In genomic region chr2:154463621-154464198, GRCm38 (mm10) we compare ENCODE assay signal across 9 mouse cellular contexts. TPM values are rescaled to one million over a fixed set of nuclear protein-coding genes. Genes with fewer than 3 reads are reported as not detected.
DNase-seq lines count a peak whose midpoint lies in the region; ATAC-seq and TF ChIP-seq lines count a peak whose summit lies in the region.
"Had no signal": no experiment of that assay in that cellular context is flagged by ENCODE, and none has a peak within 500 bp of the region (broad histone marks: within the 10 kb centered on the region; RNA-seq: fewer than 3 reads in every experiment).

No protein-coding gene starts in this region.

- H3K4me1 ChIP-seq in forebrain, embryonic 14.5 days (ENCODE audit: control insufficient read depth, insufficient read depth, low read length), result peaks cover 14% of the 10 kb centered on the region; the same call in 1 of the 2 replicates
- peaks cover 35% of the 10 kb centered on the region for H3K4me1 ChIP-seq in forebrain, embryonic 13.5 days
- H3K4me1 ChIP-seq in heart, embryonic 16.5 days (ENCODE audit: control insufficient read depth, insufficient read depth, low read length), result peaks cover 24% of the 10 kb centered on the region
- no peaks in the 10 kb centered on the region; the same call in 1 of the 2 replicates for H3K4me1 ChIP-seq in cerebellum, adult 2 months (ENCODE audit: control insufficient read depth, insufficient read depth, low read length)
- peaks cover 17% of the 10 kb centered on the region for H3K4me1 ChIP-seq in hindbrain, embryonic 12.5 days
- H3K4me1 ChIP-seq in neural tube, embryonic 15.5 days, result peaks cover 15% of the 10 kb centered on the region

- no peak for DNase-seq in forebrain, embryonic 14.5 days (ENCODE audit: low spot score)
- DNase-seq in NIH3T3 (ENCODE audit: low read depth), result peak; percentile 94
- peak; percentile 11 for DNase-seq in lung, postnatal 25 days (ENCODE audit: low spot score)
- DNase-seq in cerebellum, adult 2 months, result no peak

- no peaks in the 10 kb centered on the region for H3K36me3 ChIP-seq in forebrain, embryonic 14.5 days (ENCODE audit: control insufficient read depth, insufficient read depth, low read length)
- H3K36me3 ChIP-seq in forebrain, embryonic 13.5 days (ENCODE audit: poor library complexity, severe bottlenecking), result 0 out of 2 replicates have a peak, but pooled peaks cover 8% of the 10 kb centered on the region
- H3K36me3 ChIP-seq in heart, embryonic 16.5 days (ENCODE audit: control insufficient read depth, insufficient read depth), result peaks cover 3% of the 10 kb centered on the region; the same call in 1 of the 2 replicates
- H3K36me3 ChIP-seq in hindbrain, embryonic 12.5 days, result no peaks in the 10 kb centered on the region
- no peaks in the 10 kb centered on the region for H3K36me3 ChIP-seq in neural tube, embryonic 15.5 days

- 89% methylated on average over 11 of the region's 11 CpGs for WGBS in forebrain, embryonic 14.5 days
- WGBS in forebrain, embryonic 13.5 days, result 91% methylated on average over 11 of the region's 11 CpGs
- WGBS in heart, embryonic 16.5 days, result 55% methylated on average over 11 of the region's 11 CpGs
- WGBS in cerebellum, adult 2 months, result 73% methylated on average over 11 of the region's 11 CpGs
- WGBS in hindbrain, embryonic 12.5 days, result 94% methylated on average over 11 of the region's 11 CpGs
- WGBS in neural tube, embryonic 15.5 days, result 92% methylated on average over 11 of the region's 11 CpGs

- no peak overlapping the region for H3K9ac ChIP-seq in forebrain, embryonic 14.5 days (ENCODE audit: low read length)
- no peak overlapping the region for H3K9ac ChIP-seq in forebrain, embryonic 13.5 days
- H3K9ac ChIP-seq in heart, embryonic 16.5 days (ENCODE audit: low read length), result no peak overlapping the region
- H3K9ac ChIP-seq in hindbrain, embryonic 12.5 days, result no peak overlapping the region
- H3K9ac ChIP-seq in neural tube, embryonic 15.5 days (replicated peaks), result no peak overlapping the region

- H3K27me3 ChIP-seq in forebrain, embryonic 14.5 days (replicated peaks; ENCODE audit: control insufficient read depth, insufficient read depth, low read length), result no peaks in the 10 kb centered on the region
- H3K27me3 ChIP-seq in forebrain, embryonic 13.5 days, result no peaks in the 10 kb centered on the region
- H3K27me3 ChIP-seq in heart, embryonic 16.5 days (ENCODE audit: control insufficient read depth, insufficient read depth, low read length), result no peaks in the 10 kb centered on the region
- no peaks in the 10 kb centered on the region for H3K27me3 ChIP-seq in cerebellum, adult 2 months (ENCODE audit: control insufficient read depth, insufficient read depth, low read length)
- H3K27me3 ChIP-seq in hindbrain, embryonic 12.5 days, result no peaks in the 10 kb centered on the region
- no peaks in the 10 kb centered on the region for H3K27me3 ChIP-seq in neural tube, embryonic 15.5 days (replicated peaks)
- H3K27me3 ChIP-seq: CH12.LX had no signal

- H3K4me3 ChIP-seq in forebrain, embryonic 14.5 days (ENCODE audit: low read depth, low read length), result no peak overlapping the region
- H3K4me3 ChIP-seq in forebrain, embryonic 13.5 days, result no peak overlapping the region
- no peak overlapping the region for H3K4me3 ChIP-seq in heart, embryonic 16.5 days (ENCODE audit: low read length)
- H3K4me3 ChIP-seq in cerebellum, adult 2 months (replicated peaks; ENCODE audit: insufficient read depth, low read depth, low read length), result no peak overlapping the region
- no peak overlapping the region for H3K4me3 ChIP-seq in hindbrain, embryonic 12.5 days
- H3K4me3 ChIP-seq in neural tube, embryonic 15.5 days (replicated peaks), result no peak overlapping the region

- no peak overlapping the region for H3K4me2 ChIP-seq in forebrain, embryonic 14.5 days (ENCODE audit: low read length)
- H3K4me2 ChIP-seq in forebrain, embryonic 13.5 days, result no peak overlapping the region
- no peak overlapping the region for H3K4me2 ChIP-seq in heart, embryonic 16.5 days (ENCODE audit: low read depth, low read length)
- no peak overlapping the region for H3K4me2 ChIP-seq in hindbrain, embryonic 12.5 days (replicated peaks)
- no peak overlapping the region for H3K4me2 ChIP-seq in neural tube, embryonic 15.5 days

- no peak for TF ChIP-seq CTCF in cerebellum, adult 2 months (IDR thresholded peaks at IDR 0.05; ENCODE audit: borderline replicate concordance, insufficient read depth, low read depth, low read length)

- no peaks in the 10 kb centered on the region for H3K9me3 ChIP-seq in forebrain, embryonic 14.5 days (replicated peaks; ENCODE audit: control insufficient read depth, low read length)
- no peaks in the 10 kb centered on the region for H3K9me3 ChIP-seq in forebrain, embryonic 13.5 days (replicated peaks)
- H3K9me3 ChIP-seq in heart, embryonic 16.5 days (replicated peaks; ENCODE audit: control insufficient read depth, low read length), result no peaks in the 10 kb centered on the region
- H3K9me3 ChIP-seq in hindbrain, embryonic 12.5 days (replicated peaks), result no peaks in the 10 kb centered on the region
- no peaks in the 10 kb centered on the region for H3K9me3 ChIP-seq in neural tube, embryonic 15.5 days (replicated peaks)

- no peak for ATAC-seq in forebrain, embryonic 14.5 days
- no peak for ATAC-seq in forebrain, embryonic 13.5 days
- ATAC-seq in heart, embryonic 16.5 days (replicated peaks; ENCODE audit: extremely low read depth, insufficient read depth, low FRiP score), result peak; percentile 62; the same call in 1 of the 2 replicates
- no peak for ATAC-seq in hindbrain, embryonic 12.5 days (ENCODE audit: low FRiP score)
- no peak for ATAC-seq in neural tube, embryonic 15.5 days (ENCODE audit: low FRiP score)

- 0 out of 2 replicates have a peak overlapping the region, but pooled peaks have one; percentile 21 for H3K27ac ChIP-seq in forebrain, embryonic 14.5 days (ENCODE audit: low read depth, low read length)
- no peak overlapping the region; the same call in 1 of the 2 replicates for H3K27ac ChIP-seq in forebrain, embryonic 13.5 days
- no peak overlapping the region for H3K27ac ChIP-seq in heart, embryonic 16.5 days (ENCODE audit: low read length)
- no peak overlapping the region for H3K27ac ChIP-seq in cerebellum, adult 2 months (ENCODE audit: insufficient read depth, low read length)
- no peak overlapping the region for H3K27ac ChIP-seq in hindbrain, embryonic 12.5 days
- no peak overlapping the region for H3K27ac ChIP-seq in neural tube, embryonic 15.5 days (replicated peaks)

- no peak for TF ChIP-seq POLR2A in cerebellum, adult 2 months (IDR thresholded peaks at IDR 0.05; ENCODE audit: borderline replicate concordance, insufficient read depth, low read length)

RNA-seq across cellular contexts. Expression of gene Cbfa2t2, which starts 27.4 kb away (rescaled TPM):
- polyA plus RNA-seq in forebrain, embryonic 14.5 days (2014; fragmentation: Nextera tagmentation; extraction: Ambion mirVana), result 51.9 and 59.4 TPM in 2 replicates
- 69.4 and 79.1 TPM in 2 replicates for polyA plus RNA-seq in forebrain, embryonic 13.5 days (2015; fragmentation: Nextera tagmentation; extraction: Ambion mirVana)
- 28.5 and 29.7 TPM in 2 replicates for polyA plus RNA-seq in heart, embryonic 16.5 days (2015; fragmentation: Nextera tagmentation; extraction: Ambion mirVana)
- polyA plus RNA-seq in cerebellum, adult 2 months (2012; rRNA removed), result 29.5 and 31.5 TPM in 2 replicates
- polyA plus RNA-seq in hindbrain, embryonic 12.5 days (2016; fragmentation: Nextera tagmentation; extraction: Ambion mirVana), result 68.0 and 77.3 TPM in 2 replicates
- polyA plus RNA-seq in neural tube, embryonic 15.5 days (2015; fragmentation: Nextera tagmentation; extraction: Ambion mirVana), result 35.3 and 36.1 TPM in 2 replicates

RNA-seq across cellular contexts. Expression of gene Snta1, which starts 55.8 kb away (rescaled TPM):
- 2.6 and 4.6 TPM in 2 replicates for polyA plus RNA-seq in forebrain, embryonic 14.5 days (2014; fragmentation: Nextera tagmentation; extraction: Ambion mirVana)
- 3.8 and 4.1 TPM in 2 replicates for polyA plus RNA-seq in forebrain, embryonic 13.5 days (2015; fragmentation: Nextera tagmentation; extraction: Ambion mirVana)
- polyA plus RNA-seq in heart, embryonic 16.5 days (2015; fragmentation: Nextera tagmentation; extraction: Ambion mirVana), result 57.8 and 61.8 TPM in 2 replicates
- 33.7 and 35.7 TPM in 2 replicates for polyA plus RNA-seq in cerebellum, adult 2 months (2012; rRNA removed)
- 8.9 and 9.7 TPM in 2 replicates for polyA plus RNA-seq in hindbrain, embryonic 12.5 days (2016; fragmentation: Nextera tagmentation; extraction: Ambion mirVana)
- 12.1 and 12.7 TPM in 2 replicates for polyA plus RNA-seq in neural tube, embryonic 15.5 days (2015; fragmentation: Nextera tagmentation; extraction: Ambion mirVana)

Comparison
In these comparisons a context has a peak if more than half of its experiments do, and no peak if none do; other contexts are left out.
1. DNase-seq: peak in NIH3T3 (single experiment) and lung, postnatal 25 days (single experiment); none in forebrain, embryonic 14.5 days (single experiment) and cerebellum, adult 2 months (0 of 2).